ENCODE assay signal across 9 mouse cellular contexts in genomic region chr15:102987124-102987833, GRCm38 (mm10). TPM values are rescaled to one million over a fixed set of nuclear protein-coding genes. Genes with fewer than 3 reads are reported as not detected.
DNase-seq lines count a peak whose midpoint lies in the region; ATAC-seq and TF ChIP-seq lines count a peak whose summit lies in the region.
"Had no signal": no experiment of that assay in that cellular context is flagged by ENCODE, and none has a peak within 500 bp of the region (broad histone marks: within the 10 kb centered on the region; RNA-seq: fewer than 3 reads in every experiment).

No protein-coding gene starts in this region.

- ATAC-seq in erythroid progenitor cell, adult 5-6 weeks (replicated peaks; ENCODE audit: low FRiP score, poor library complexity, severe bottlenecking) = 0 out of 2 replicates have a peak, but pooled peaks have one; percentile 61
- peak; percentile 56 for ATAC-seq in lung, embryonic 16.5 days (ENCODE audit: low read depth)

- no peaks in the 10 kb centered on the region for H3K36me3 ChIP-seq in ES-Bruce4 (ENCODE audit: control insufficient read depth, insufficient read depth, low read length, poor library complexity, severe bottlenecking)
- no peaks in the 10 kb centered on the region for H3K36me3 ChIP-seq in lung, embryonic 16.5 days (ENCODE audit: control insufficient read depth, insufficient read depth, low read length)
- H3K36me3 ChIP-seq: limb, embryonic 13.5 days had no signal

- no peak overlapping the region for H3K27ac ChIP-seq in ES-Bruce4 (ENCODE audit: insufficient read depth, low read length)
- H3K27ac ChIP-seq in lung, embryonic 16.5 days (ENCODE audit: low read length) = no peak overlapping the region
- H3K27ac ChIP-seq: limb, embryonic 13.5 days had no signal

- peak; percentile 95 for TF ChIP-seq CTCF in ES-Bruce4 (IDR thresholded peaks at IDR 0.05; ENCODE audit: low read depth, low read length)
- TF ChIP-seq CTCF in brain, embryonic 14.5 days (IDR thresholded peaks at IDR 0.05; ENCODE audit: borderline replicate concordance, extremely low read depth, insufficient read depth, insufficient read length) = peak; percentile 94

- TF ChIP-seq POLR2A in ES-Bruce4 (IDR thresholded peaks at IDR 0.05; ENCODE audit: insufficient read depth, low read length) = no peak
- TF ChIP-seq POLR2A in brain, embryonic 14.5 days (IDR thresholded peaks at IDR 0.05; ENCODE audit: borderline replicate concordance, extremely low read depth, insufficient read depth, insufficient read length, poor library complexity, severe bottlenecking) = no peak

- 7% methylated on average over 21 of the region's 21 CpGs for WGBS in large intestine, adult 2 months
- WGBS in lung, embryonic 16.5 days = 3% methylated on average over 21 of the region's 21 CpGs

- intact Hi-C loops in heart, postnatal 25 days (cut with DNase I) = loop anchor here (1.0 to 5.0 kb wide), 3 partner anchors 144 to 330 kb away; no protein-coding TSS in a partner anchor

- H3K4me1 ChIP-seq in ES-Bruce4 (ENCODE audit: control insufficient read depth, insufficient read depth, low read length) = no peaks in the 10 kb centered on the region
- H3K4me1 ChIP-seq in lung, embryonic 16.5 days (replicated peaks; ENCODE audit: control insufficient read depth, insufficient read depth, low read length) = peaks cover 3% of the 10 kb centered on the region; the same call in 1 of the 2 replicates

- peaks cover 61% of the 10 kb centered on the region for H3K27me3 ChIP-seq in ES-Bruce4 (ENCODE audit: control insufficient read depth, insufficient read depth, low read length, poor library complexity, severe bottlenecking)
- peaks cover 95% of the 10 kb centered on the region for H3K27me3 ChIP-seq in lung, embryonic 16.5 days (ENCODE audit: control insufficient read depth, insufficient read depth, low read depth, low read length)

- no peak overlapping the region for H3K9ac ChIP-seq in ES-Bruce4 (ENCODE audit: low read depth, poor library complexity, severe bottlenecking)
- no peak overlapping the region for H3K9ac ChIP-seq in lung, embryonic 16.5 days (ENCODE audit: low read length)
- H3K9ac ChIP-seq: limb, embryonic 13.5 days had no signal

- no peaks in the 10 kb centered on the region for H3K9me3 ChIP-seq in ES-Bruce4 (replicated peaks; ENCODE audit: control insufficient read depth, insufficient read depth, low read length, poor library complexity, severe bottlenecking)
- no peaks in the 10 kb centered on the region for H3K9me3 ChIP-seq in lung, embryonic 16.5 days (ENCODE audit: control insufficient read depth, low read length)
- H3K9me3 ChIP-seq: limb, embryonic 13.5 days had no signal

- no peak for TF ChIP-seq EP300 in ES-Bruce4 (IDR thresholded peaks at IDR 0.05; ENCODE audit: insufficient read depth, low read depth, low read length)

- peak; percentile 90 for DNase-seq in brain, embryonic 14.5 days (ENCODE audit: low read depth)
- DNase-seq in heart, postnatal 25 days (ENCODE audit: low spot score) = peak; percentile 67
- DNase-seq in large intestine, adult 2 months (ENCODE audit: low read depth, low spot score) = peak; percentile 72
- DNase-seq in ovary, postnatal 14 days (ENCODE audit: low spot score) = peak; percentile 99
- peak; percentile 79 for DNase-seq in thymus, postnatal 0 days (ENCODE audit: low spot score)

- H3K4me2 ChIP-seq in lung, embryonic 16.5 days (ENCODE audit: low read depth, low read length) = no peak overlapping the region
- H3K4me2 ChIP-seq: limb, embryonic 13.5 days had no signal

- H3K4me3 ChIP-seq in ES-Bruce4 (ENCODE audit: low read depth, low read length) = no peak overlapping the region
- H3K4me3 ChIP-seq in lung, embryonic 16.5 days (ENCODE audit: low read length) = no peak overlapping the region
- H3K4me3 ChIP-seq: limb, embryonic 13.5 days had no signal

RNA-seq across cellular contexts. Expression of gene Hoxc8, which starts 3.1 kb away (rescaled TPM):
- 0.40 and 0.45 TPM in 2 replicates for polyA plus RNA-seq in ES-Bruce4 (2011; ENCODE audit: insufficient read depth, insufficient read length, low read depth, missing spikeins)
- polyA plus RNA-seq in brain, embryonic 14.5 days (2012; rRNA removed) = not detected in 2 replicates
- not detected in 2 replicates for total RNA-seq in erythroid progenitor cell, adult 5-6 weeks (2015; ENCODE audit: low replicate concordance)
- not detected in 2 replicates for total RNA-seq in erythroid progenitor cell, adult 5-6 weeks (2017; ENCODE audit: low replicate concordance)
- total RNA-seq in heart, postnatal 25 days (2021) = not detected
- polyA plus RNA-seq in large intestine, adult 2 months (2012; rRNA removed) = 4.5 and 5.5 TPM in 2 replicates
- 0.10 and 0.30 TPM in 2 replicates for polyA plus RNA-seq in lung, embryonic 16.5 days (2015; fragmentation: Nextera tagmentation; extraction: Ambion mirVana)
- polyA plus RNA-seq in thymus, postnatal 0 days (2015; fragmentation: Nextera tagmentation; extraction: Ambion mirVana) = not detected in 2 replicates

RNA-seq across cellular contexts. Expression of gene Hoxc6, which starts 10.8 kb away (rescaled TPM):
- polyA plus RNA-seq in ES-Bruce4 (2011; ENCODE audit: insufficient read depth, insufficient read length, low read depth, missing spikeins) = 1.3 TPM in 1 of 2 replicates, not detected in the other
- polyA plus RNA-seq in brain, embryonic 14.5 days (2012; rRNA removed) = 0.11 and 0.63 TPM in 2 replicates
- total RNA-seq in erythroid progenitor cell, adult 5-6 weeks (2015; ENCODE audit: low replicate concordance) = 1.1 TPM in 1 of 2 replicates, not detected in the other
- total RNA-seq in erythroid progenitor cell, adult 5-6 weeks (2017; ENCODE audit: low replicate concordance) = not detected in 2 replicates
- total RNA-seq in heart, postnatal 25 days (2021) = not detected
- 10.0 and 10.7 TPM in 2 replicates for polyA plus RNA-seq in large intestine, adult 2 months (2012; rRNA removed)
- polyA plus RNA-seq in lung, embryonic 16.5 days (2015; fragmentation: Nextera tagmentation; extraction: Ambion mirVana) = 0.36 TPM in 2 replicates
- 0.14 TPM in 1 of 2 replicates, not detected in the other for polyA plus RNA-seq in thymus, postnatal 0 days (2015; fragmentation: Nextera tagmentation; extraction: Ambion mirVana)

RNA-seq across cellular contexts. Expression of gene Hoxc9, which starts 11.0 kb away (rescaled TPM):
- polyA plus RNA-seq in ES-Bruce4 (2011; ENCODE audit: insufficient read depth, insufficient read length, low read depth, missing spikeins) = not detected in 2 replicates
- not detected in 2 replicates for polyA plus RNA-seq in brain, embryonic 14.5 days (2012; rRNA removed)
- total RNA-seq in erythroid progenitor cell, adult 5-6 weeks (2015; ENCODE audit: low replicate concordance) = not detected in 2 replicates
- not detected in 2 replicates for total RNA-seq in erythroid progenitor cell, adult 5-6 weeks (2017; ENCODE audit: low replicate concordance)
- total RNA-seq in heart, postnatal 25 days (2021) = not detected
- polyA plus RNA-seq in large intestine, adult 2 months (2012; rRNA removed) = 0.04 and 0.74 TPM in 2 replicates
- polyA plus RNA-seq in lung, embryonic 16.5 days (2015; fragmentation: Nextera tagmentation; extraction: Ambion mirVana) = not detected in 2 replicates
- polyA plus RNA-seq in thymus, postnatal 0 days (2015; fragmentation: Nextera tagmentation; extraction: Ambion mirVana) = not detected in 2 replicates

RNA-seq across cellular contexts. Expression of gene Hoxc5, which starts 20.0 kb away (rescaled TPM):
- polyA plus RNA-seq in ES-Bruce4 (2011; ENCODE audit: insufficient read depth, insufficient read length, low read depth, missing spikeins) = not detected in 2 replicates
- 1.0 and 7.0 TPM in 2 replicates for polyA plus RNA-seq in brain, embryonic 14.5 days (2012; rRNA removed)
- total RNA-seq in erythroid progenitor cell, adult 5-6 weeks (2015; ENCODE audit: low replicate concordance) = not detected in 2 replicates
- not detected in 2 replicates for total RNA-seq in erythroid progenitor cell, adult 5-6 weeks (2017; ENCODE audit: low replicate concordance)
- total RNA-seq in heart, postnatal 25 days (2021) = not detected
- 1.5 and 1.7 TPM in 2 replicates for polyA plus RNA-seq in large intestine, adult 2 months (2012; rRNA removed)
- 0.31 TPM in 2 replicates for polyA plus RNA-seq in lung, embryonic 16.5 days (2015; fragmentation: Nextera tagmentation; extraction: Ambion mirVana)
- 0.16 TPM in 1 of 2 replicates, not detected in the other for polyA plus RNA-seq in thymus, postnatal 0 days (2015; fragmentation: Nextera tagmentation; extraction: Ambion mirVana)

RNA-seq across cellular contexts. Expression of gene Hoxc10, which starts 20.7 kb away (rescaled TPM):
- not detected in 2 replicates for polyA plus RNA-seq in ES-Bruce4 (2011; ENCODE audit: insufficient read depth, insufficient read length, low read depth, missing spikeins)
- polyA plus RNA-seq in brain, embryonic 14.5 days (2012; rRNA removed) = 0.03 TPM in 1 of 2 replicates, not detected in the other
- total RNA-seq in erythroid progenitor cell, adult 5-6 weeks (2015; ENCODE audit: low replicate concordance) = not detected in 2 replicates
- total RNA-seq in erythroid progenitor cell, adult 5-6 weeks (2017; ENCODE audit: low replicate concordance) = not detected in 2 replicates
- not detected for total RNA-seq in heart, postnatal 25 days (2021)
- polyA plus RNA-seq in large intestine, adult 2 months (2012; rRNA removed) = 0.07 TPM in 1 of 2 replicates, not detected in the other
- polyA plus RNA-seq in lung, embryonic 16.5 days (2015; fragmentation: Nextera tagmentation; extraction: Ambion mirVana) = 0.11 TPM in 1 of 2 replicates, not detected in the other
- polyA plus RNA-seq in thymus, postnatal 0 days (2015; fragmentation: Nextera tagmentation; extraction: Ambion mirVana) = not detected in 2 replicates
